Comparison of ENCODE assay signal across 8 mouse cellular contexts in the genomic region with DNA sequence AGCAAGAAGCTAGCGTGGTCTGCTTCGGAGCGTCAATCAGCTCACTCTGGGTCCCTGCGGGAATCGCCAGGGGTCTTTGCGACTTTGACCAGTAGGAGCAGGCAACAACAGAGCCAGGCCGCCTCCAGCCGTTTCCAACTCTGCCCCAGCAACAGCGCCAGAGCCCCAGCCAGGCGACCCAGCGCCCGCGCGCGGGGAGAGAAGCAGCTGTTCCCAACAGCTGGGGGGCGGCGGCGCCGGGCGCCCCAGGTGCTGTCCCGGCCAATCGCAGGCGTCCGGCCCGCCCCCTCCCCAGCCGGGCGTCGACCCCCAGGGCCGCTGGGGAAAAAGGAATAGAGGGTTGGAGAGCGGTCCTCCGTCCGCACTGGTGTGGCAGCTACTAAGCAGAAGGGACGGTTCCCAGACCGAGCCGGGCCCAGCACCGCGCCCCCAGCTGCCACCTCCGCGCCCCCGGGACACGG. TPM values are rescaled to one million over a fixed set of nuclear protein-coding genes. Genes with fewer than 3 reads are reported as not detected.
DNase-seq lines count a peak whose midpoint lies in the region; ATAC-seq lines count a peak whose summit lies in the region.

Gene Rbm24 (plus strand): TSS at position 294 of the 461 bp plus-strand sequence.

- peak; percentile 63 for DNase-seq in ES-CJ7 (ENCODE audit: low read depth, low spot score)
- peak; percentile 72 to 76 for DNase-seq in adrenal gland, postnatal 36 days
- DNase-seq in layer of hippocampus, adult 8-10 months (ENCODE audit: low spot score in 2 of 2): no peak
- peak; percentile 63 to 68 for DNase-seq in right cerebral cortex, postnatal 10 days (ENCODE audit: low spot score in 2 of 2)

- peaks cover 7% of the 10 kb centered on the region; the same call in 1 of the 2 replicates for H3K4me1 ChIP-seq in embryonic facial prominence, embryonic 15.5 days
- peaks cover 15% of the 10 kb centered on the region for H3K4me1 ChIP-seq in heart, embryonic 12.5 days (replicated peaks)
- no peaks in the 10 kb centered on the region for H3K4me1 ChIP-seq in lung, embryonic 16.5 days (replicated peaks; ENCODE audit: control insufficient read depth, insufficient read depth, low read length)

- no peaks in the 10 kb centered on the region for H3K36me3 ChIP-seq in embryonic facial prominence, embryonic 15.5 days
- peaks cover 3% of the 10 kb centered on the region for H3K36me3 ChIP-seq in heart, embryonic 12.5 days
- H3K36me3 ChIP-seq in lung, embryonic 16.5 days (ENCODE audit: control insufficient read depth, insufficient read depth, low read length): no peaks in the 10 kb centered on the region

- peak within 1 kb of the TSS; percentile 96 for H3K4me2 ChIP-seq in embryonic facial prominence, embryonic 15.5 days (replicated peaks)
- H3K4me2 ChIP-seq in heart, embryonic 12.5 days: peak within 1 kb of the TSS; percentile 70
- H3K4me2 ChIP-seq in lung, embryonic 16.5 days (ENCODE audit: low read depth, low read length): peak within 1 kb of the TSS; percentile 97

- ATAC-seq in embryonic facial prominence, embryonic 15.5 days (ENCODE audit: insufficient number of reproducible peaks, low FRiP score, low TSS enrichment, low read depth): peak; percentile 82
- ATAC-seq in heart, embryonic 12.5 days (ENCODE audit: insufficient number of reproducible peaks, low FRiP score): peak; percentile 88
- peak; percentile 91 for ATAC-seq in lung, embryonic 16.5 days (ENCODE audit: low read depth)
- ATAC-seq in activated CD4-positive, CD25-positive, alpha-beta regulatory T cell, adult 4 months: no peak

- H3K27me3 ChIP-seq in embryonic facial prominence, embryonic 15.5 days: peaks cover 2% of the 10 kb centered on the region; the same call in 1 of the 2 replicates
- H3K27me3 ChIP-seq in heart, embryonic 12.5 days (replicated peaks): no peaks in the 10 kb centered on the region
- no peaks in the 10 kb centered on the region; the same call in 1 of the 2 replicates for H3K27me3 ChIP-seq in lung, embryonic 16.5 days (ENCODE audit: control insufficient read depth, insufficient read depth, low read depth, low read length)

- peak within 1 kb of the TSS; percentile 47 for H3K9ac ChIP-seq in embryonic facial prominence, embryonic 15.5 days
- peak within 1 kb of the TSS; percentile 97 for H3K9ac ChIP-seq in heart, embryonic 12.5 days
- peak within 1 kb of the TSS; percentile 70 for H3K9ac ChIP-seq in lung, embryonic 16.5 days (ENCODE audit: low read length)

- H3K27ac ChIP-seq in embryonic facial prominence, embryonic 15.5 days (replicated peaks): peak within 1 kb of the TSS; percentile 25
- peak within 1 kb of the TSS; percentile 98 for H3K27ac ChIP-seq in heart, embryonic 12.5 days (ENCODE audit: poor library complexity, severe bottlenecking)
- peak within 1 kb of the TSS; percentile 17; the same call in 1 of the 2 replicates for H3K27ac ChIP-seq in lung, embryonic 16.5 days (ENCODE audit: low read length)

- WGBS in embryonic facial prominence, embryonic 15.5 days: under 1% methylated on average over 41 of the region's 41 CpGs
- under 1% methylated on average over 41 of the region's 41 CpGs for WGBS in heart, embryonic 12.5 days
- under 1% methylated on average over 37 of the region's 41 CpGs for WGBS in lung, embryonic 16.5 days

- H3K4me3 ChIP-seq in embryonic facial prominence, embryonic 15.5 days (replicated peaks): peak within 1 kb of the TSS; percentile 61
- H3K4me3 ChIP-seq in heart, embryonic 12.5 days: peak within 1 kb of the TSS; percentile 79
- H3K4me3 ChIP-seq in lung, embryonic 16.5 days (ENCODE audit: low read length): peak within 1 kb of the TSS; percentile 71

- no peaks in the 10 kb centered on the region for H3K9me3 ChIP-seq in embryonic facial prominence, embryonic 15.5 days (replicated peaks)
- H3K9me3 ChIP-seq in heart, embryonic 12.5 days (replicated peaks): no peaks in the 10 kb centered on the region
- no peaks in the 10 kb centered on the region for H3K9me3 ChIP-seq in lung, embryonic 16.5 days (ENCODE audit: control insufficient read depth, low read length)

RNA-seq across cellular contexts. Expression of gene Rbm24, which starts in this region (rescaled TPM):
- 10 to 100 TPM; 11.6 to 13.1 TPM for total RNA-seq in adrenal gland, postnatal 36 days (2021)
- polyA plus RNA-seq in embryonic facial prominence, embryonic 15.5 days (2015; fragmentation: Nextera tagmentation; extraction: Ambion mirVana): 7.7 and 10.2 TPM in 2 replicates
- 73.3 and 73.4 TPM in 2 replicates for polyA plus RNA-seq in heart, embryonic 12.5 days (2016; fragmentation: Nextera tagmentation; extraction: Ambion mirVana)
- 10 to 100 TPM; 17.8 to 22.7 (median 18.5) TPM for total RNA-seq in layer of hippocampus, adult 8-10 months (2022)
- polyA plus RNA-seq in lung, embryonic 16.5 days (2015; fragmentation: Nextera tagmentation; extraction: Ambion mirVana): 2.6 and 3.2 TPM in 2 replicates
- not detected for polyA plus RNA-seq in activated CD4-positive, CD25-positive, alpha-beta regulatory T cell, adult 4 months (2017; shearing (Covaris generic))

Comparison
In these comparisons a context has a peak if more than half of its experiments do, and no peak if none do; other contexts are left out.
1. DNase-seq: peak in ES-CJ7 (single experiment), adrenal gland, postnatal 36 days (2 of 2) and right cerebral cortex, postnatal 10 days (2 of 2); none in layer of hippocampus, adult 8-10 months (0 of 2).
2. H3K27ac ChIP-seq: peak in every context shown above with its lines; median percentile 98 in heart, embryonic 12.5 days; 25 in embryonic facial prominence, embryonic 15.5 days; 17 in lung, embryonic 16.5 days.
3. H3K9ac ChIP-seq: peak in every context shown above with its lines; median percentile 97 in heart, embryonic 12.5 days; 70 in lung, embryonic 16.5 days; 47 in embryonic facial prominence, embryonic 15.5 days.
4. Peak in every context shown above with its lines, with median percentiles within 50 percentile points of each other: H3K4me2 ChIP-seq and H3K4me3 ChIP-seq.